Mouse (Mus musculus): ENCODE measurements around the gene Bcas2. TPM values are rescaled to one million over a fixed set of nuclear protein-coding genes. Genes with fewer than 3 reads are reported as not detected.
"Not testable (repeated sequence)": the region's sequence is repeated elsewhere in the genome, so short reads cannot be mapped to it uniquely, and the experiment has no call there.

Gene Bcas2
- polyA plus RNA-seq, 1 experiment from 2014 or later, result 250 TPM

DNA sequence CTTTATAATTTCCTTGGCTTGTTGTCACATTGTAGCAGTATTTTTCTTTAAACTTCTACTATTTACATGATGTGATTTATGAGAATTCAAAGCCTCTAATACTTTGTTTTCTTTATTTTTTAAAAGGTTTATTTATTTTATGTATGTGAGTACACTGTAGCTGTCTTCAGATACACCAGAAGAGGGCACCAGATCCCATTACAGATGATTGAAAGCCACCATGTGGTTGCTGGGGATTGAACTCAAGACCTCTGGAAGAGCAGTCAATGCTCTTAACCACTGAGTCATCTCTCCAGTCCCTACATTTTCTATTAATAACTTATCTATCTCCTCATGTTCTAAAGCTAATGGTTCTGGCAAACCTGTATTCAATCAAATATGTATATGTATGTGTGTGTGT, 13.0 kb downstream of the Bcas2 start:
- H3K36me3 ChIP-seq (ENCODE audit: control insufficient read depth, insufficient read depth, low read length); H3K4me1 ChIP-seq (ENCODE audit: control insufficient read depth, insufficient read depth, low read length); H3K9me3 ChIP-seq (ENCODE audit: control insufficient read depth, low read length); H3K4me2 ChIP-seq; H3K4me3 ChIP-seq (ENCODE audit: low read depth, low read length); DNase-seq (ENCODE audit: low spot score, missing footprints); H3K27ac ChIP-seq (ENCODE audit: low read depth, low read length); H3K9ac ChIP-seq (ENCODE audit: low read length); ATAC-seq (ENCODE audit: low FRiP score); H3K27me3 ChIP-seq (ENCODE audit: control insufficient read depth, insufficient read depth, low read length): not testable (repeated sequence)

- DNase-seq (ENCODE audit: low spot score, missing footprints), result no peak
- no peak overlapping the region for H3K4me2 ChIP-seq
- H3K9ac ChIP-seq (ENCODE audit: low read length), result no peak overlapping the region
- no peak overlapping the region for H3K27ac ChIP-seq (ENCODE audit: low read depth, low read length)
- no peaks in the 10 kb centered on the region for H3K27me3 ChIP-seq (ENCODE audit: control insufficient read depth, insufficient read depth, low read length)
- WGBS, result 41% methylated on average over 5 of the region's 5 CpGs
- no peaks in the 10 kb centered on the region; the same call in 1 of the 2 replicates for H3K9me3 ChIP-seq (ENCODE audit: control insufficient read depth, low read length)
- ATAC-seq (ENCODE audit: low FRiP score), result no peak
- no peaks in the 10 kb centered on the region for H3K36me3 ChIP-seq (ENCODE audit: control insufficient read depth, insufficient read depth, low read length)
- H3K4me3 ChIP-seq (ENCODE audit: low read depth, low read length), result no peak overlapping the region
- no peaks in the 10 kb centered on the region for H3K4me1 ChIP-seq (ENCODE audit: control insufficient read depth, insufficient read depth, low read length)
Observed at GRCm38 (mm10) chr3:103188451-103188850, 17.0 kb downstream of the Bcas2 start.

- Histone ChIP-seq H3K4me3 (ENCODE audit: low read depth, low read length) (no peak overlapping the region), H3K9ac (ENCODE audit: low read length) (no peak overlapping the region), H3K4me1 (ENCODE audit: control insufficient read depth, insufficient read depth, low read length) (no peaks in the 10 kb centered on the region), H3K27ac (ENCODE audit: low read depth, low read length) (no peak overlapping the region), H3K9me3 (ENCODE audit: control insufficient read depth, low read length) (no peaks in the 10 kb centered on the region; the same call in 1 of the 2 replicates), H3K36me3 (ENCODE audit: control insufficient read depth, insufficient read depth, low read length) (no peaks in the 10 kb centered on the region), H3K27me3 (ENCODE audit: control insufficient read depth, insufficient read depth, low read length) (no peaks in the 10 kb centered on the region), H3K4me2 (no peak overlapping the region)
- DNase-seq (ENCODE audit: low spot score, missing footprints) (no peak), ATAC-seq (ENCODE audit: low FRiP score) (no peak)
- WGBS, result 86% methylated on average over 2 of the region's 2 CpGs
Observed at GRCm38 (mm10) chr3:103188856-103189255, 17.4 kb downstream of the Bcas2 start.

- H3K9ac ChIP-seq (ENCODE audit: low read length), result no peak overlapping the region
- WGBS, result 89% methylated on average over 4 of the region's 4 CpGs
- H3K36me3 ChIP-seq (ENCODE audit: control insufficient read depth, insufficient read depth, low read length), result no peaks in the 10 kb centered on the region
- H3K27ac ChIP-seq (ENCODE audit: low read depth, low read length), result no peak overlapping the region
- H3K27me3 ChIP-seq (ENCODE audit: control insufficient read depth, insufficient read depth, low read length), result no peaks in the 10 kb centered on the region
- DNase-seq (ENCODE audit: low spot score, missing footprints) (no peak), ATAC-seq (ENCODE audit: low FRiP score) (no peak)
- no peaks in the 10 kb centered on the region; the same call in 1 of the 2 replicates for H3K9me3 ChIP-seq (ENCODE audit: control insufficient read depth, low read length)
- no peaks in the 10 kb centered on the region for H3K4me1 ChIP-seq (ENCODE audit: control insufficient read depth, insufficient read depth, low read length)
- no peak overlapping the region for H3K4me3 ChIP-seq (ENCODE audit: low read depth, low read length)
- H3K4me2 ChIP-seq, result no peak overlapping the region
Observed at GRCm38 (mm10) chr3:103192161-103192560, 20.7 kb downstream of the Bcas2 start.

DNA sequence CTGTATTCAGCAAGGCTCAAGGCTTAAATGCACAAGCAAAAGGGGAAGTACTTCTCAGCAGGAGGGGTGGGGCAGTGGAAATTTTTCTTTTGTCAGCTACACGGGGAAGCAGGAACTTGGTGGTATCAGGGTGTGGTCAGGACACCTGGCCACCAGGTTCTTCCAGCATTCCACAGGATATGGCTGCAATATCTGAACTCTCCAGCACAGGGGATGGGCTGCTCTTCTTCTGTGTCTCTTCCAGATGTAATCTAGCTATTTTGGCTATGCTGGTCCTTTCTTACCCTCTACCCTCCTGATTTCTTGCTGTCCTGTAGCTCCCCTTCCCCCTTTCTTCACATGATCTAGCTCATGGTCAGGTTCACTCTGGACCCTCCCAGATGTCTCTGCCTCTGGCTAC, 21.7 kb downstream of the Bcas2 start:
- Histone ChIP-seq H3K4me1 (ENCODE audit: control insufficient read depth, insufficient read depth, low read length) (no peaks in the 10 kb centered on the region), H3K9me3 (ENCODE audit: control insufficient read depth, low read length) (no peaks in the 10 kb centered on the region; the same call in 1 of the 2 replicates), H3K36me3 (ENCODE audit: control insufficient read depth, insufficient read depth, low read length) (no peaks in the 10 kb centered on the region), H3K27me3 (ENCODE audit: control insufficient read depth, insufficient read depth, low read length) (no peaks in the 10 kb centered on the region), H3K4me2 (no peak overlapping the region), H3K27ac (ENCODE audit: low read depth, low read length) (no peak overlapping the region), H3K4me3 (ENCODE audit: low read depth, low read length) (no peak overlapping the region), H3K9ac (ENCODE audit: low read length) (no peak overlapping the region)
- no peak for ATAC-seq (ENCODE audit: low FRiP score)
- no peak for DNase-seq (ENCODE audit: low spot score, missing footprints)
- WGBS, result 94% methylated on average over 1 of the region's 1 CpGs

DNA sequence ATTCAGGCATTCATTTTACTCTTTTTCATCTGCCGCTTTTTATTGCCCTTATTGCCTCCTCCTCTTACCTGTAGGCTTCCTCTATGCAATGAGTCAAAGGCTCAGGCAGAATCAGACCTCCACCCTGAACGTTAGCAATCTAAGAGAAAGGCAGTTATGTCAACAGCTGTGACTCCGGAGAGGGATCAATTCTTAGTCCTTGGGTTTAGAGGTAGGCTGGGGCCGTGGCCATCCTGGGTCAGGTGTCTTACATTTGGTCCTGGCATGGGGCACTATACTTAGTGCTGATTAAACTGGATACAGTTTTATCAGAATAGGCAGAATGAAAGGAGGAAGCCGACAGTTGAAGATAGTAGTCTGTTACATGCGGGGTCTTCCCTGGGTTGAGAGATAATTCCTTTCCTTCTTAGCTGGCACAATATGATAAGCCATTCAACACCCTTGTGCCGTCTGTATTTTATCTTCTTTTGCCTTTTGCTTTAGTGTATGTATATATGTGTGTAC, 24.9 kb downstream of the Bcas2 start:
- Histone ChIP-seq H3K4me1 (ENCODE audit: control insufficient read depth, insufficient read depth, low read length) (no peaks in the 10 kb centered on the region), H3K4me2 (no peak overlapping the region), H3K36me3 (ENCODE audit: control insufficient read depth, insufficient read depth, low read length) (no peaks in the 10 kb centered on the region), H3K4me3 (ENCODE audit: low read depth, low read length) (no peak overlapping the region), H3K27ac (ENCODE audit: low read depth, low read length) (no peak overlapping the region), H3K27me3 (ENCODE audit: control insufficient read depth, insufficient read depth, low read length) (no peaks in the 10 kb centered on the region), H3K9me3 (ENCODE audit: control insufficient read depth, low read length) (no peaks in the 10 kb centered on the region; the same call in 1 of the 2 replicates), H3K9ac (ENCODE audit: low read length) (no peak overlapping the region)
- no peak for DNase-seq (ENCODE audit: low spot score, missing footprints)
- no peak for ATAC-seq (ENCODE audit: low FRiP score)
- 85% methylated on average over 7 of the region's 7 CpGs for WGBS

- Histone ChIP-seq H3K9me3 (ENCODE audit: control insufficient read depth, low read length) (no peaks in the 10 kb centered on the region), H3K9ac (ENCODE audit: low read length) (no peak overlapping the region), H3K4me2 (no peak overlapping the region), H3K4me3 (ENCODE audit: low read depth, low read length) (no peak overlapping the region), H3K36me3 (ENCODE audit: control insufficient read depth, insufficient read depth, low read length) (no peaks in the 10 kb centered on the region), H3K27me3 (ENCODE audit: control insufficient read depth, insufficient read depth, low read length) (no peaks in the 10 kb centered on the region), H3K27ac (ENCODE audit: low read depth, low read length) (no peak overlapping the region), H3K4me1 (ENCODE audit: control insufficient read depth, insufficient read depth, low read length) (no peaks in the 10 kb centered on the region)
- no peak for ATAC-seq (ENCODE audit: low FRiP score)
- WGBS, result 89% methylated on average over 5 of the region's 5 CpGs
- DNase-seq (ENCODE audit: low spot score, missing footprints), result no peak
Observed at GRCm38 (mm10) chr3:103199386-103199785, 27.9 kb downstream of the Bcas2 start.

DNA sequence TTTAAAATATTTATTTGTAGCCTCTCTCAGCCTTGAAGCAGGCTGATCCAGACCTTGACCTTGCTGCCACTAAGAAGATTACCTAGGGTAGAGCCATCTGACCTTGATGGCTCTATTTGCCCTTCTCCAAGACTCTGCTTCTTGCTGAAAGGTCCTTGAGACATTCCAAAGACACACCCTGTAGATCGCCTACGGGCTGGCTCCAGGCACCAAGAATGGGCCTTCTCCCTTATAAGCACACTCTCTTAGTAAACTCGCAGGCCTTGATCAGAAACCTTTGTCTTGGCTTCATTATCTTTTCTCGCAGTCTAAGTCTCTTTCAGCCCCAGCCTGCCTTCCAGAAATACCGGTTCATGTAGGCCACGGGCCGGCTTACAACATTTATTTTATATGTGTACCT, 29.6 kb downstream of the Bcas2 start:
- not testable (repeated sequence) for H3K9ac ChIP-seq (ENCODE audit: low read length); H3K36me3 ChIP-seq (ENCODE audit: control insufficient read depth, insufficient read depth, low read length); H3K4me2 ChIP-seq; DNase-seq (ENCODE audit: low spot score, missing footprints); H3K27me3 ChIP-seq (ENCODE audit: control insufficient read depth, insufficient read depth, low read length); ATAC-seq (ENCODE audit: low FRiP score); H3K4me3 ChIP-seq (ENCODE audit: low read depth, low read length); H3K4me1 ChIP-seq (ENCODE audit: control insufficient read depth, insufficient read depth, low read length); H3K27ac ChIP-seq (ENCODE audit: low read depth, low read length); H3K9me3 ChIP-seq (ENCODE audit: control insufficient read depth, low read length)
- WGBS, result 95% methylated on average over 7 of the region's 7 CpGs

GRCm38 (mm10) chr3:103203554-103203953, 32.1 kb downstream of the Bcas2 start:
- Histone ChIP-seq H3K4me3 (ENCODE audit: low read depth, low read length) (no peak overlapping the region), H3K27ac (ENCODE audit: low read depth, low read length) (no peak overlapping the region), H3K9ac (ENCODE audit: low read length) (no peak overlapping the region), H3K9me3 (ENCODE audit: control insufficient read depth, low read length) (no peaks in the 10 kb centered on the region), H3K4me2 (no peak overlapping the region), H3K4me1 (ENCODE audit: control insufficient read depth, insufficient read depth, low read length) (no peaks in the 10 kb centered on the region), H3K36me3 (ENCODE audit: control insufficient read depth, insufficient read depth, low read length) (no peaks in the 10 kb centered on the region), H3K27me3 (ENCODE audit: control insufficient read depth, insufficient read depth, low read length) (no peaks in the 10 kb centered on the region)
- no peak for DNase-seq (ENCODE audit: low spot score, missing footprints)
- ATAC-seq (ENCODE audit: low FRiP score), result no peak
- 91% methylated on average over 1 of the region's 1 CpGs for WGBS

- Histone ChIP-seq H3K36me3 (ENCODE audit: control insufficient read depth, insufficient read depth, low read length) (no peaks in the 10 kb centered on the region), H3K4me3 (ENCODE audit: low read depth, low read length) (no peak overlapping the region), H3K27ac (ENCODE audit: low read depth, low read length) (no peak overlapping the region), H3K27me3 (ENCODE audit: control insufficient read depth, insufficient read depth, low read length) (no peaks in the 10 kb centered on the region), H3K4me1 (ENCODE audit: control insufficient read depth, insufficient read depth, low read length) (no peaks in the 10 kb centered on the region), H3K9me3 (ENCODE audit: control insufficient read depth, low read length) (no peaks in the 10 kb centered on the region), H3K4me2 (no peak overlapping the region), H3K9ac (ENCODE audit: low read length) (no peak overlapping the region)
- WGBS, result 89% methylated on average over 3 of the region's 3 CpGs
- ATAC-seq (ENCODE audit: low FRiP score), result no peak
- no peak for DNase-seq (ENCODE audit: low spot score, missing footprints)
Observed at GRCm38 (mm10) chr3:103204445-103204844, 33.0 kb downstream of the Bcas2 start.
